Mouse (Mus musculus) liver, postnatal 0 days (tissue): ENCODE data around the gene Zc3h6. TPM values are rescaled to one million over a fixed set of nuclear protein-coding genes. Genes with fewer than 3 reads are reported as not detected.

Source experiments
- ATAC-seq: fragments of 200-750 bp; cut with Nextera tagmentation; 2 replicates; pipeline ENCODE4 v1.8.0; 2017; ENCODE audit warnings: mild to moderate bottlenecking, moderate library complexity
- DNase-seq: peaks from one replicate; pipeline ENCODE4 v3.0.0-alpha.2; 2016
- H3K27ac ChIP-seq: fragments of 300-500 bp; sonication (generic); 2 replicates; pipeline ENCODE4 v1.5.1; 2014; ENCODE audit warnings: antibody characterized with exemption, moderate library complexity, mild to moderate bottlenecking, low read depth
- H3K27me3 ChIP-seq: fragments of 300-500 bp; sonication (generic); 2 replicates; pipeline ENCODE4 v1.6.1; 2014; ENCODE audit warnings: low read length, control low read depth, mixed read lengths; ENCODE audit not compliant: insufficient read depth
- H3K36me3 ChIP-seq: fragments of 300-500 bp; sonication (generic); replicated peaks from 2 replicates; pipeline ENCODE4 v1.6.1; 2014; ENCODE audit warnings: mild to moderate bottlenecking, control low read depth, low read length, moderate library complexity, mixed read lengths; ENCODE audit not compliant: insufficient read depth
- H3K4me1 ChIP-seq: fragments of 300-500 bp; sonication (generic); 2 replicates; pipeline ENCODE4 v1.6.1; 2014; ENCODE audit warnings: antibody characterized with exemption, mild to moderate bottlenecking, control low read depth; ENCODE audit not compliant: insufficient read depth
- H3K4me2 ChIP-seq: fragments of 300-500 bp; sonication (generic); 2 replicates; pipeline ENCODE4 v1.6.1; 2014; ENCODE audit warnings: low read depth, mild to moderate bottlenecking, low read length, moderate library complexity, mixed read lengths
- H3K4me3 ChIP-seq: fragments of 300-500 bp; sonication (generic); 2 replicates; pipeline ENCODE4 v1.5.1; 2014; ENCODE audit warnings: low read depth, low read length
- H3K9ac ChIP-seq: fragments of 300-500 bp; sonication (generic); replicated peaks from 2 replicates; pipeline ENCODE4 v1.6.1; 2014; ENCODE audit warnings: mild to moderate bottlenecking, moderate library complexity
- H3K9me3 ChIP-seq: fragments of 300-500 bp; sonication (generic); 2 replicates; pipeline ENCODE4 v1.6.1; 2016; ENCODE audit warnings: mild to moderate bottlenecking, control low read depth, low read length, mixed read lengths
- CTCF ChIP-seq: sonication (generic); IDR thresholded peaks from 2 replicates; pipeline ENCODE4 v1.5.1; 2016; ENCODE audit warnings: antibody characterized with exemption, low read depth
- EP300 ChIP-seq: IDR thresholded peaks from 2 replicates; pipeline ENCODE4 v1.6.1; 2016; ENCODE audit warnings: antibody characterized with exemption, low read depth, mild to moderate bottlenecking
- WGBS: fragments of 180-500 bp; shearing (Covaris S2); extraction: QIAGEN DNeasy Blood & Tissue Kit; methylation state at CpG from one replicate; pipeline ENCODE4 v1.1.7; 2014; ENCODE audit not compliant: insufficient replicate concordance; 5-methylcytosine and 5-hydroxymethylcytosine counted together
- polyA plus RNA-seq: library from polyadenylated mRNA; unstranded; fragments of >200 nt; fragmentation: Nextera tagmentation; extraction: Ambion mirVana; gene quantifications from 2 replicates; pipeline ENCODE4 v1.2.1, GENCODE M21; 2015

Gene Zc3h6
- polyA plus RNA-seq, 1 experiment from 2014 or later = 0.97 TPM

- Histone ChIP-seq H3K4me2 (no peak overlapping the region), H3K4me3 (no peak overlapping the region), H3K27me3 (no peaks in the 10 kb centered on the region), H3K27ac (no peak overlapping the region), H3K36me3 (no peaks in the 10 kb centered on the region), H3K4me1 (no peaks in the 10 kb centered on the region), H3K9me3 (no peaks in the 10 kb centered on the region), H3K9ac (no peak overlapping the region)
- 87% methylated on average over 6 of the region's 6 CpGs for WGBS
- no peak for DNase-seq
- TF ChIP-seq CTCF (no peak), EP300 (no peak)
- no peak for ATAC-seq
These were observed 88.5 kb downstream of the Zc3h6 start for GRCm38 (mm10) chr2:129055741-129056140.

GRCm38 (mm10) chr2:129056597-129056996 lies 89.4 kb downstream of the Zc3h6 start:
- ATAC-seq = no peak
- Histone ChIP-seq H3K4me3 (no peak overlapping the region), H3K27me3 (no peaks in the 10 kb centered on the region), H3K9ac (no peak overlapping the region), H3K9me3 (no peaks in the 10 kb centered on the region), H3K27ac (no peak overlapping the region), H3K4me2 (no peak overlapping the region), H3K4me1 (no peaks in the 10 kb centered on the region), H3K36me3 (no peaks in the 10 kb centered on the region)
- WGBS = 57% methylated on average over 9 of the region's 9 CpGs
- peak; percentile 33 for DNase-seq
- peak; percentile 65 for TF ChIP-seq CTCF
- TF ChIP-seq EP300 = no peak

GRCm38 (mm10) chr2:129057256-129057655 lies 90.1 kb downstream of the Zc3h6 start:
- H3K4me3 ChIP-seq = no peak overlapping the region
- H3K4me1 ChIP-seq = no peaks in the 10 kb centered on the region
- DNase-seq (no peak), ATAC-seq (no peak)
- no peaks in the 10 kb centered on the region for H3K27me3 ChIP-seq
- WGBS = 82% methylated on average over 8 of the region's 8 CpGs
- no peaks in the 10 kb centered on the region for H3K36me3 ChIP-seq
- no peaks in the 10 kb centered on the region for H3K9me3 ChIP-seq
- H3K9ac ChIP-seq = no peak overlapping the region
- H3K27ac ChIP-seq = no peak overlapping the region
- no peak overlapping the region for H3K4me2 ChIP-seq
- TF ChIP-seq CTCF (no peak), EP300 (no peak)

GRCm38 (mm10) chr2:129057920-129058361 lies 90.7 kb downstream of the Zc3h6 start:
- Histone ChIP-seq H3K36me3 (no peaks in the 10 kb centered on the region), H3K27me3 (no peaks in the 10 kb centered on the region), H3K4me3 (no peak overlapping the region), H3K27ac (no peak overlapping the region), H3K9ac (no peak overlapping the region), H3K4me2 (no peak overlapping the region), H3K9me3 (no peaks in the 10 kb centered on the region), H3K4me1 (no peaks in the 10 kb centered on the region)
- DNase-seq = no peak
- peak; percentile 54; the same call in 1 of the 2 replicates for ATAC-seq
- no peak for TF ChIP-seq EP300
- TF ChIP-seq CTCF = no peak
- 59% methylated on average over 6 of the region's 6 CpGs for WGBS

- TF ChIP-seq EP300 = no peak
- no peak for TF ChIP-seq CTCF
- 68% methylated on average over 10 of the region's 10 CpGs for WGBS
- Histone ChIP-seq H3K4me1 (peaks cover 9% of the 10 kb centered on the region), H3K4me2 (no peak overlapping the region), H3K36me3 (no peaks in the 10 kb centered on the region), H3K9me3 (no peaks in the 10 kb centered on the region), H3K9ac (no peak overlapping the region), H3K27me3 (no peaks in the 10 kb centered on the region), H3K4me3 (no peak overlapping the region), H3K27ac (no peak overlapping the region)
- DNase-seq (no peak), ATAC-seq (no peak)
These were observed 94.4 kb downstream of the Zc3h6 start for GRCm38 (mm10) chr2:129061456-129062059.

- H3K27me3 ChIP-seq = no peaks in the 10 kb centered on the region
- 3% methylated on average over 50 of the region's 62 CpGs for WGBS
- H3K27ac ChIP-seq = peak within 1 kb of the TSS; percentile 55; the same call in 1 of the 2 replicates
- peak; percentile 85 for DNase-seq
- H3K9me3 ChIP-seq = no peaks in the 10 kb centered on the region
- H3K9ac ChIP-seq = peak within 1 kb of the TSS; percentile 75
- peaks cover 14% of the 10 kb centered on the region for H3K4me1 ChIP-seq
- peak; percentile 94 for ATAC-seq
- H3K4me3 ChIP-seq = peak within 1 kb of the TSS; percentile 75
- TF ChIP-seq CTCF (no peak), EP300 (no peak)
- peak within 1 kb of the TSS; percentile 94 for H3K4me2 ChIP-seq
- no peaks in the 10 kb centered on the region for H3K36me3 ChIP-seq
These were observed 98.5 kb downstream of the Zc3h6 start, which contains the start of gene Ttl for GRCm38 (mm10) chr2:129065437-129066282. Gene Ttl (plus strand): TSS chr2:129065942.
